Mouse (Mus musculus): ENCODE results near the gene Gldc.

The Gldc gene

GRCm38 (mm10) chr19:30105045-30105842, 70.0 kb downstream of the Gldc start:
- no peak for DNase-seq

GRCm38 (mm10) chr19:30102620-30103019, 72.6 kb downstream of the Gldc start:
- no peak for DNase-seq

- DNase-seq: no peak
These were observed 74.7 kb downstream of the Gldc start for GRCm38 (mm10) chr19:30100571-30100970.

GRCm38 (mm10) chr19:30097039-30097438, 78.2 kb downstream of the Gldc start:
- DNase-seq: no peak

- no peak for DNase-seq
These were observed 79.0 kb downstream of the Gldc start for GRCm38 (mm10) chr19:30096186-30096585.

GRCm38 (mm10) chr19:30091644-30092295, 83.5 kb downstream of the Gldc start:
- DNase-seq: no peak

GRCm38 (mm10) chr19:30090163-30090562, 85.1 kb downstream of the Gldc start:
- no peak for DNase-seq

GRCm38 (mm10) chr19:30065797-30066196, 109.4 kb downstream of the Gldc start:
- peak; percentile 6 to 12 for DNase-seq

- no peak for DNase-seq
These were observed 121.0 kb downstream of the Gldc start for GRCm38 (mm10) chr19:30054218-30054617.

GRCm38 (mm10) chr19:30051479-30051878, 123.8 kb downstream of the Gldc start:
- DNase-seq: no peak

- no peak for DNase-seq
These were observed 124.6 kb downstream of the Gldc start for GRCm38 (mm10) chr19:30050584-30050983.

Data from cerebellum, postnatal 10 days (tissue).